Mouse (Mus musculus): Measurements from ENCODE around the gene Sesn3.

GRCm38 (mm10) chr9:14314477-14314876, 39.6 kb downstream of the Sesn3 start:
- TF ChIP-seq CTCF (IDR thresholded peaks at IDR 0.05; ENCODE audit: low read depth), result no peak
- TF ChIP-seq EP300 (IDR thresholded peaks at IDR 0.05; ENCODE audit: low read depth), result no peak
